Mouse (Mus musculus): ENCODE results near the gene Eml4.

- no peak for TF ChIP-seq GATA1 (IDR thresholded peaks at IDR 0.05; ENCODE audit: borderline replicate concordance, low read length)
- TF ChIP-seq FLI1 (IDR thresholded peaks at IDR 0.05; ENCODE audit: low read length) = no peak
Measured at GRCm38 (mm10) chr17:83513655-83514212, 163.0 kb downstream of the Eml4 start.

Measured in megakaryocyte, embryonic 14.5 days (primary cell).